Mouse (Mus musculus) megakaryocyte-erythroid progenitor cell, adult 5-6 weeks (primary cell): ENCODE measurements around the gene Phlpp1. TPM values are rescaled to one million over a fixed set of nuclear protein-coding genes. Genes with fewer than 3 reads are reported as not detected.

Experiments
- ATAC-seq: replicated peaks from 2 replicates; pipeline ENCODE4 v1.8.0; 2016; ENCODE audit warnings: mild to moderate bottlenecking, inconsistent platforms; ENCODE audit not compliant: severe bottlenecking, poor library complexity, low FRiP score, low TSS enrichment
- total RNA-seq, 2 experiments: library from RNA; stranded (forward) in 1 of 2; stranded (reverse) in 1 of 2; fragments of 200-1000, 215-1000 nt in 1 of 2; fragments of >200 nt in 1 of 2; fragmentation: Nextera tagmentation in 1 of 2; gene quantifications; 2 replicates each; pipeline ENCODE4 v1.2.3; 2014 to 2017

The Phlpp1 gene
- total RNA-seq, 2 experiments from 2014 or later, result 2.3 to 7.1 TPM

GRCm38 (mm10) chr1:106353993-106354392 is 182.4 kb downstream of the Phlpp1 start:
- ATAC-seq, result no peak

GRCm38 (mm10) chr1:106359474-106359873 is 187.9 kb downstream of the Phlpp1 start:
- no peak for ATAC-seq

GRCm38 (mm10) chr1:106362841-106363604 is 191.5 kb downstream of the Phlpp1 start:
- no peak for ATAC-seq

- no peak for ATAC-seq
These were observed 197.8 kb downstream of the Phlpp1 start for GRCm38 (mm10) chr1:106369330-106369729.

GRCm38 (mm10) chr1:106372446-106372845 is 200.9 kb downstream of the Phlpp1 start:
- ATAC-seq, result no peak

- no peak for ATAC-seq
These were observed 202.1 kb downstream of the Phlpp1 start for GRCm38 (mm10) chr1:106373656-106374055.

- ATAC-seq, result no peak
These were observed 202.7 kb downstream of the Phlpp1 start for GRCm38 (mm10) chr1:106374274-106374673.

- no peak for ATAC-seq
These were observed 203.4 kb downstream of the Phlpp1 start for GRCm38 (mm10) chr1:106374971-106375370.

GRCm38 (mm10) chr1:106376003-106376402 is 204.5 kb downstream of the Phlpp1 start:
- ATAC-seq, result no peak

GRCm38 (mm10) chr1:106380465-106380864 is 208.9 kb downstream of the Phlpp1 start:
- 0 out of 2 replicates have a peak, but pooled peaks have one; percentile 34 for ATAC-seq

GRCm38 (mm10) chr1:106386542-106386941 is 215.0 kb downstream of the Phlpp1 start:
- ATAC-seq, result no peak

- ATAC-seq, result no peak
These were observed 215.7 kb downstream of the Phlpp1 start for GRCm38 (mm10) chr1:106387264-106387663.

- peak; percentile 75 for ATAC-seq
These were observed 218.1 kb downstream of the Phlpp1 start for GRCm38 (mm10) chr1:106389673-106390072.

GRCm38 (mm10) chr1:106393072-106393471 is 221.5 kb downstream of the Phlpp1 start:
- ATAC-seq, result no peak

GRCm38 (mm10) chr1:106394678-106395077 is 223.1 kb downstream of the Phlpp1 start:
- ATAC-seq, result no peak

- ATAC-seq, result peak; percentile 87
These were observed 223.9 kb downstream of the Phlpp1 start for GRCm38 (mm10) chr1:106395476-106395875.

GRCm38 (mm10) chr1:106400900-106401634 is 229.5 kb downstream of the Phlpp1 start:
- ATAC-seq, result peak; percentile 84

- no peak for ATAC-seq
These were observed 231.5 kb downstream of the Phlpp1 start for GRCm38 (mm10) chr1:106403011-106403501.

GRCm38 (mm10) chr1:106406852-106407251 is 235.3 kb downstream of the Phlpp1 start:
- no peak for ATAC-seq

GRCm38 (mm10) chr1:106407963-106408440 is 236.4 kb downstream of the Phlpp1 start:
- no peak for ATAC-seq
